Mouse (Mus musculus) stomach, postnatal 0 days (tissue): ENCODE data around the gene Unc5a.

Source experiments
- CTCF ChIP-seq: IDR thresholded peaks from 2 replicates; pipeline ENCODE4 v1.5.1; 2016; ENCODE audit warnings: antibody characterized with exemption, low read depth, mild to moderate bottlenecking, moderate library complexity
- EP300 ChIP-seq: optimal IDR thresholded peaks from 2 replicates; pipeline ENCODE3; 2016; ENCODE audit warnings: antibody characterized with exemption

- no peak for TF ChIP-seq CTCF
- no peak for TF ChIP-seq EP300
Observed at GRCm38 (mm10) chr13:54978804-54979203, 29.6 kb downstream of the Unc5a start.
